Mouse (Mus musculus): ENCODE measurements around the gene Spryd7.

GRCm38 (mm10) chr14:61599057-61599806 is 42.5 kb upstream of the Spryd7 start:
- TF ChIP-seq CTCF (IDR thresholded peaks at IDR 0.05; ENCODE audit: borderline replicate concordance, insufficient read depth, low read length) (no peak), POLR2A (IDR thresholded peaks at IDR 0.05; ENCODE audit: low read depth, low read length) (peak; percentile 72)
